Mouse (Mus musculus) adrenal gland, adult 8-10 months (tissue): ENCODE data around the gene Fntb. TPM values are rescaled to one million over a fixed set of nuclear protein-coding genes. Genes with fewer than 3 reads are reported as not detected.
"Not testable (repeated sequence)": the region's sequence is repeated elsewhere in the genome, so short reads cannot be mapped to it uniquely, and the experiment has no call there.

Experiments used
- DNase-seq: peaks from one replicate; pipeline ENCODE4 v3.0.0; 2022
- total RNA-seq, 4 experiments: library from RNA; stranded (reverse); gene quantifications; 2 replicates each; pipeline ENCODE4 v1.2.4; 2022

Fntb gene
- total RNA-seq, 4 experiments from 2014 or later = 14.4 to 18.8 (median 16.8) TPM

- no peak for DNase-seq
Observed at GRCm38 (mm10) chr12:76837844-76838650, 72.7 kb downstream of the Fntb start.

GRCm38 (mm10) chr12:76839298-76839697 lies 73.9 kb downstream of the Fntb start:
- DNase-seq = no peak

- no peak for DNase-seq
Observed at GRCm38 (mm10) chr12:76840081-76840480, 74.7 kb downstream of the Fntb start.

DNA sequence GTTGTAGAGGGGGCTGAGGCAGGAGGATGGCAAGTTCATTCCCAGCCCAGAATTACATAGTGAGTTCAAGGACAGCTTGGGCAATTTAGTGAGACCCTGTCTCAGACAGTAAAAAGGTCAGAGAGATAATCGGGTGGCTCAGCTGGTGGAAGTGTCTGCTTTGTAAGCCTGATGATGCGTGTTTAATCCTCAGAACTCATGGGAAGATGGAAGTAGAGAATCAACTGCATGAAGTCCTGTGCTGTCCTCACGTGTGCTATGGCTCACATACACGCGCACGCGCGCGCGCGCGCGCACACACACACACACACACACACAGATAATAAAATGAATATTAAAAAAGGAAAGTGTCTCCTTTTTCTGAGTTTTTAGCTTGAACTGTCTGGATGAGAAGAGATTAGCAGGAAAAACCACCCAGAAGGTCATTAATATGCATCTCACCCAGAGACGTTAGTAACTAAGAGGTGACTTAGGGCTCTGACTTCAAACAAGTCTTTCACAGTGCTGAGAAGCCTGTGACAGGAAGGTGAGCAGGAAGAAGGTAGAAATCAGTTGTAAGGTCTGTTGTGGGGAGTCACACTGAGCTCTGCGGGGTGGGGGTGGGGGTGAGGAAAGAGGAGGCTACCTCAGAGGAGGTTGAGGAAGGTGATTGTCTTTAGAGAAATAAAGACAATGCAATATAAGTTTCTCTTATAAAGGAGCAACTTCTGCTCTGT lies 79.1 kb downstream of the Fntb start:
- DNase-seq = no peak

GRCm38 (mm10) chr12:76852419-76852818 lies 87.0 kb downstream of the Fntb start:
- DNase-seq = no peak

DNA sequence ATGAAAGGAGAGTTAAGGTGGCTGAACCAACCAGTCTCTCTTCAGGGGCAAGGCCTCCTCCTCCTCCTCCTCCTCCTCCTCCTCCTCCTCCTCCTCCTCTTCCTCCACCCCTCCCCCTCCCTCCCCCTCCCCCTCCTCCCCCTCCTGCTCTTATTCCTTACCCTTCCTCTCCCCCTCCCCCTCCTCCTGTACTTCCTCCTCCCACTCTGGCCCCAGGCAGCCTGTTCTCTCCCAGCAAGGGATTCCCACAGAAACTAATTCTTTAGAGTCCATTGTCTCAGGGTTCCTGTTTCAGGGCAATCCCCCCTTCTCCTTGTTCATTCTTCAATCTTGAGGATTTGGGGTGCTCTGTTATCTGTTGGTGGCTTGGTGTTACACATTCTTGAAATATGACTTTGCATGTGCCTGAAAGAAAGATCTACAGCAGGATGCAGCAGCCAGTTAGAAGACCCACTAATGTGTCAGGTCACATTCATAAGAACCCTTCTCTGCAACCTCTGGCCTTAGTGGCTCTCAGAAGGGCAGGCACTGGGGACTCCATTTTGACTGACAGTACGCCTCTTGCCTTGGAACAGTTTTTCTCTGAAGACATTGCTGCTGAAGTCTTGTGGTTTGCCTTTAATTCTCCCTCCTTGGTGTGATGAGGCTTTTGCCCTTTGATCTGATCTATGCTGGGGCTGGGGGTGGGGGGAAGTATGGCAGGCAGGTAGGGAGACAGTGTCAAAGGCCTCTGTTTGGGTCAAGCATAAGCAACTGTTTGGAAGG lies 88.2 kb downstream of the Fntb start:
- DNase-seq = no peak

DNA sequence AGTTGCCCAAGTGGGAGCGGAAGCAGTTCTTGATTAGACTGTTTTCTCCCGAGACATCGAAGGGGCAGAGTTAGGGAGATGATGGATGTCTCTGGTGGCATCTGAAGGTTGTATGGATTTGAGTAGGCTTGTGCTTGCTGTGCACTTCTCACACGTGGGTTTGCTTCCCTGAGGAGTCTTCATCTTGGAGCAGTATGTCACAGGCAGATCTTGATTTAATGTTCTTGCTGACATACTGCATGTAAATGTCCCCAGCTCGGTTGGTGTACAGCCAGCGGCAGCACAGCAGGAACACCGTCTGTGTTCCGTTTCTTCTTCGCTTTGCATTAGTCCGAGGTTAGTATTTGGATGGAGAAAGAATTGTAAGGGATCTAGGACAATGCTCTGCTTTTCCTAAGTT lies 91.7 kb downstream of the Fntb start:
- no peak for DNase-seq

DNA sequence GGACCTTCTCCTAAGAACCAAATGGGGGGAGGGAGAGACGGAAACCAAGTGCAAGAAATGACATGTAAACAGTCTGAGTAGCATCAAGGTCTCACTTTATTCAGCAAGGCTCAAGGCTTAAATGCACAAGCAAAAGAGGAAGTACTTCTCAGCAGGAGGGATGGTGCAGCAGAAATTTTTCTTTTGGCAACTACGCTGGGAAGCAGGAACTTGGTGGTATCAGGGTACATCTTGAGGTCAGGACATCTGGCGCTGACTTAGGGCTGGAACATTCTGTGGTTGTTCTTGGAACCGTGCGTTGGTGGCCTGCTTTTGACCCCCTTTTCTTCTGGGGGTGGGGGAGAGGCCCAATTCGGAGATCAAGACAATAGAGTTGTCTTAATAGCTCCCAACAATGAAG lies 93.4 kb downstream of the Fntb start:
- not testable (repeated sequence) for DNase-seq

DNA sequence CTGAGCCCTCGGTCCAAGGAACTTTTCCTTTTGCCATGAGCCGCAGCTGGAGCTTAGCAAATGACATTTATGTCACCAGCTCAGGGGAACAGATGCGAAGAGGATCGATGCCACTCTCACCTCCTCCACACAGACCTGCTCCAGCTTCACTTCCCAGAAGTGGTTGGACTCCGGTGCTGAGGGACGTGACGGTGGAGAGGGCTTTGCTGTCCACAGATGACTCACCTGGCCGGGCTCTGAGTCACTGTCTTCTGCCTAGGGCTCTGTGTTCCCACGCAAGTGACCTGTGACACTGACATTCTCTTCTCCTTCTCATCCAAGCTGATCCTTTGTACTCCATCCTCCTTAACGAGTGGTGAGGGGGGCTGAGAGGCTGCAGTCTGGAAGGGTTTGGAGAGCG lies 98.3 kb downstream of the Fntb start:
- DNase-seq = peak; percentile 17

GRCm38 (mm10) chr12:76865266-76865665 lies 99.9 kb downstream of the Fntb start:
- DNase-seq = no peak

DNA sequence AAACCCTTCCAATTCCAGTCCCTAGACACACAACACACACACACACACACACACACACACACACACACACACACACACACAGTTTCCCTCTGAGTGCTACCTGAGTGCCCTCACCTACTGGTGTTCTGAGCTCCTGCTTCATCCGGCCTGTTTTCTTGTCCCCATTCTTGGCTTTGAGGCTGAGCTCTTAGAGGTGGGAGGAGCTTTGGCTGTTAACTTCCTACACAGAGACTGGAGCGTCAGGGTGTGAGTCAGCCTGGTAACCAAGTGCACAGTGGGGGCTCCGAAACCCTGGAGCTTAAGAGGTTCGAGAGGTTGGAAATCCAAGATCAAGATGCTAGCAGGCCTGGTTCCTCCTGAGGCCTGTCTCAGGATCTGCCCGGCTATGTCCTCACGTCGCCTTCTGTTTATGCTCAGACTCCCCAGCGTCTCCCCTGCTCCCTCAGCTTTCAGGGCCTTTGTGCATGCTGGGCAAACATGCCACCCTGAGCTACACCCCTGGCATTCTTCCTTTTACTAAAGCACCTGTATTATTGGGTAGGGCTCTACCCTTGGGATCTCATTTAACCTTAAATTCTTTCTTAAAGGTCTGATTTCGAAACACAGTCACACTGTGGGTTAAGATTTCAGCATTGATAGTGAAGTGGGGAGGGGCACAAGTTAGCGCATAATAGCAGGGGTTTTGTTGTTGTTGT lies 102.3 kb downstream of the Fntb start:
- peak; percentile 17 for DNase-seq

- no peak for DNase-seq
Observed at GRCm38 (mm10) chr12:76868463-76869198, 103.2 kb downstream of the Fntb start.

DNA sequence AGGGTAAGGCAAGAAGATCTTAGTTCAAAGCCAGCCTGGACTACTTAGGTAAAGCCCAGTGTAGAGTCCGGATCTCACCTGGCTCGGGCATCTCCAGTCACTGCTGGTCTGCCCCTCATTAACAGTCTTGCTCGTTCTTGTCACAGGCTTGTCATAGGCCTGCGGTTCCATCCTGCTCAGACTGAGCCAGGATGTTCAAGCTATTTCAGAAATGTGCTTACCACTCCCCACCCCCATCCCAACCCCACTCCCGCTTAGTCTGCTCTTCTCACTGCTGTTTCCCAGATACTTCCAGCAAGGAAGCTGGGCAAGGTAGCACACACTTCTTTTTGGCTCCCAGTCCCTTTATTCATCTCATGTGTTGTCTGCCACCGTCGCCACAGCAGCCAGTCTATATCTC lies 104.2 kb downstream of the Fntb start:
- DNase-seq = no peak

GRCm38 (mm10) chr12:76872767-76873316 lies 107.5 kb downstream of the Fntb start:
- no peak for DNase-seq

GRCm38 (mm10) chr12:76874826-76875225 lies 109.4 kb downstream of the Fntb start:
- DNase-seq = no peak

- peak; percentile 28 for DNase-seq
Observed at GRCm38 (mm10) chr12:76879242-76879641, 113.9 kb downstream of the Fntb start.

DNA sequence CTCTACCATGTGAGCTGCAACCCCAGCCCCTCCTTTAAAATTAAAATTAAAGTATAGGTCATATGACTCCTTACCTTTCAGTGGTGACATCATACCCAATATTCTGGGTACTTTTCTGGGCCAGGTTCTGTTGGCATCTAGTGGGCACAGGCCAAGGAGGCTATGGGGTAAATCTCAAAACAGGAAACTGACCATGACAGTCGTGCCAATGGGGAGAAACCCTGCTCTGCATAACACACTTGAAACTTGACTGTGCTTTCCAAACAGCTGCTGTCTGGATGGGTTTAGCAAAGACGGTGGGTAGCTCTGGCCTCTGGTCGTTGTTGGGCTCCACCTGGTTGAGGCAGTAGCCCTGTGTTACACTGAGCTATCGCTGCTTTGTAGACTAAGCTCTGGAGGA lies 114.7 kb downstream of the Fntb start:
- DNase-seq = no peak

DNA sequence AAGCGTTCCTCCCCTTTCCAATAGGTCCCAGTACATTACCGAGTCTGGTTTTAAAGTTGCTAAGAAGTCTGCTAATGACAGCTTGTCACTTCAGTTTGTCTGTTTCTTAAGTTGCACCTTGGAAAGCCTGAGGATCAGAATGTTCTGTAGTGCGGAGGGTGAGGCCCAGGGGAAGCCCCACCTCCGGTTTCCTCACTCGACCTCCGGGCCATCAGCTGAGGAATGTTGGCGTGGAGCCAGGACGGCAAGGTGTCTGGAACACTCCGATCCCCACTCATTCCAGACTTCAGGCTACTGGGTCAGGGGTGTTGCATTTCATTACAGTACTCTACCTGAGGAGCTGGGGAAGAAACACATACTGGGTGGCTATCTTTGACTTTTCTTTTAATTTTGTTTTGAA lies 118.4 kb downstream of the Fntb start:
- DNase-seq = peak; percentile 31

- no peak for DNase-seq
Observed at GRCm38 (mm10) chr12:76885103-76885502, 119.7 kb downstream of the Fntb start.

DNA sequence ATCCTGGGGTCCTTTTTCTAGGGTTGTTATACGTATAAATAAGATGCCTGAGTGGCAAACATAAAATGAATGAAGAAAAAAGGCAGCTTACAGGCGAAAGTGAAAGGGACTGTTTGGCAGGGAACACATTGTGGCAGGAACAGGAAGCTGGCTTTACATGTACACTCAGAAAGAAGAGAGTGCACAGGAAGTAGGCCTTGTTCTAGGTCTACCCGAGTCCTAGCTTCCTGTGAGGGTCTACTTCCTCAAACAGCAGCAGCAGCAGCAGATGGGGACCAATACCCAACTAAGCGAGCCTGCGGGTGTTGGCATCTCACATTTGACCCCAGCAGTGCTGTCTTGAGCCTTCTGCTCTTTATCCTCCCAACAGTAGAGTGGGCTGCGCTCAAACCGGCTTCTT lies 121.4 kb downstream of the Fntb start:
- no peak for DNase-seq

DNA sequence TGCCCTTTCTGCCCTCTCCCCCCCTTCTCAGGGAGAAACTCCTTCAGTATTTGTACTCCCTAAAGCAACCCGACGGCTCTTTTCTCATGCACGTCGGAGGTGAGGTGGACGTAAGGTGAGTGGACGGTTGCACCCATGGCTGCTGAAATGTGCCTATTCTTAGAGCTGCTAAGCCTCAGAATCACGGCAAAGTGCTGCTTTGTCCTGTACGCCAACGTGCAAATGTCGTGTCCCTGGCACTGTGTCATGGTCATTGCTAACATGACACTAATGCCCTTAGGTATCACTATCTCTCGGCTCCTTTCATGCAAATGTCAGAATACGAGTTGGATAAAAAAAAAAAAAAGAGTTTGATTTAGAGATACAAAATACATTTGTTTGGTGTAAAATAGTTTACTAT lies 122.6 kb downstream of the Fntb start:
- DNase-seq = no peak
